Mouse (Mus musculus) macrophage (primary cell): ENCODE measurements around the gene Ackr2. TPM values are rescaled to one million over a fixed set of nuclear protein-coding genes. Genes with fewer than 3 reads are reported as not detected.

Experiments used
- H3K27ac ChIP-seq: fragments of 350-480 bp; formaldehyde crosslinking; 2 replicates; pipeline ENCODE4 v1.9.0; 2021
- H3K36me3 ChIP-seq: fragments of 350-480 bp; formaldehyde crosslinking; 2 replicates; pipeline ENCODE4 v1.9.0; 2021; ENCODE audit errors: inconsistent target
- H3K4me3 ChIP-seq: fragments of 350-480 bp; formaldehyde crosslinking; 2 replicates; pipeline ENCODE4 v1.9.0; 2021; ENCODE audit errors: inconsistent target
- H3K79me2 ChIP-seq: fragments of 350-480 bp; formaldehyde crosslinking; 2 replicates; pipeline ENCODE4 v1.9.0; 2021; ENCODE audit errors: inconsistent target
- WGBS: methylation state at CpG from one replicate; pipeline ENCODE4 v1.1.7; 2026; ENCODE audit warnings: inconsistent platforms; ENCODE audit not compliant: missing documents; 5-methylcytosine and 5-hydroxymethylcytosine counted together
- polyA plus RNA-seq: library from polyadenylated mRNA; stranded (reverse); fragments of 250-400 nt; gene quantifications from 3 replicates; pipeline ENCODE4 v1.2.4, GENCODE M21; 2018; ENCODE audit warnings: inconsistent platforms

The Ackr2 gene
- polyA plus RNA-seq, 1 experiment from 2014 or later, result not detected

- no peak overlapping the region for H3K27ac ChIP-seq
- 3% methylated on average over 4 of the region's 4 CpGs for WGBS
- no peak overlapping the region for H3K4me3 ChIP-seq
- no peaks in the 10 kb centered on the region for H3K79me2 ChIP-seq
- no peaks in the 10 kb centered on the region for H3K36me3 ChIP-seq
Measured at GRCm38 (mm10) chr9:121947784-121948183, 49.6 kb downstream of the Ackr2 start.

GRCm38 (mm10) chr9:121948431-121948830, 50.3 kb downstream of the Ackr2 start:
- H3K79me2 ChIP-seq, result no peaks in the 10 kb centered on the region
- H3K27ac ChIP-seq, result no peak overlapping the region
- 88% methylated on average over 4 of the region's 4 CpGs for WGBS
- no peaks in the 10 kb centered on the region for H3K36me3 ChIP-seq
- no peak overlapping the region for H3K4me3 ChIP-seq

- no peaks in the 10 kb centered on the region for H3K36me3 ChIP-seq
- H3K4me3 ChIP-seq, result no peak within 1 kb of the TSS
- H3K27ac ChIP-seq, result no peak within 1 kb of the TSS
- H3K79me2 ChIP-seq, result no peaks in the 10 kb centered on the region
- WGBS, result 15% methylated on average over 11 of the region's 14 CpGs
Measured at GRCm38 (mm10) chr9:121950418-121951113, 52.4 kb downstream of the Ackr2 start, which contains the start of gene Fam198a. Gene Fam198a, plus strand, starts transcription at chr9:121950988.

- H3K4me3 ChIP-seq, result no peak overlapping the region
Measured at GRCm38 (mm10) chr9:121951114-121951423, 52.9 kb downstream of the Ackr2 start.

GRCm38 (mm10) chr9:121952596-121952995, 54.4 kb downstream of the Ackr2 start:
- 87% methylated on average over 6 of the region's 6 CpGs for WGBS
- Histone ChIP-seq H3K79me2 (no peaks in the 10 kb centered on the region), H3K4me3 (no peak overlapping the region), H3K36me3 (no peaks in the 10 kb centered on the region), H3K27ac (no peak overlapping the region)

More at GRCm38 (mm10) chr9:121951114-121951423, 52.9 kb downstream of the Ackr2 start:
- Histone ChIP-seq H3K27ac (no peak overlapping the region), H3K36me3 (no peaks in the 10 kb centered on the region), H3K79me2 (no peaks in the 10 kb centered on the region)
- 51% methylated on average over 4 of the region's 4 CpGs for WGBS

- no peak overlapping the region for H3K4me3 ChIP-seq
- no peaks in the 10 kb centered on the region for H3K36me3 ChIP-seq
- no peaks in the 10 kb centered on the region for H3K79me2 ChIP-seq
- no peak overlapping the region for H3K27ac ChIP-seq
- 94% methylated on average over 7 of the region's 7 CpGs for WGBS
Measured at GRCm38 (mm10) chr9:121959966-121960635, 61.9 kb downstream of the Ackr2 start.

Other genes with a start within 250 kb of the Ackr2 start
- 9.1 to 15.2 TPM (median 13.1 TPM) in 3 replicates for gene Sec22c, start 192.9 kb upstream of the Ackr2 start, polyA plus RNA-seq
- 11.3 to 32.4 TPM (median 28.0 TPM) in 3 replicates for gene Ss18l2, start 188.0 kb upstream of the Ackr2 start, polyA plus RNA-seq
- 32.4 to 63.2 TPM (median 55.1 TPM) in 3 replicates for gene Nktr, start 179.2 kb upstream of the Ackr2 start, polyA plus RNA-seq
- gene Zfp651, start 139.0 kb upstream of the Ackr2 start, polyA plus RNA-seq, result 0.21 to 0.58 TPM (median 0.36 TPM) in 3 replicates
- gene Klhl40, start 120.7 kb upstream of the Ackr2 start, polyA plus RNA-seq, result not detected in 3 replicates
- not detected in 3 replicates for gene Hhatl, start 105.8 kb upstream of the Ackr2 start, polyA plus RNA-seq
- gene Ccdc13, start 58.9 kb upstream of the Ackr2 start, polyA plus RNA-seq, result not detected in 3 replicates
- 6.1 to 25.5 TPM (median 16.7 TPM) in 3 replicates for gene Higd1a, start 40.0 kb upstream of the Ackr2 start, polyA plus RNA-seq
- not detected in 3 replicates for gene Cyp8b1, start 17.9 kb downstream of the Ackr2 start, polyA plus RNA-seq
- gene Fam198a, start 52.6 kb downstream of the Ackr2 start, polyA plus RNA-seq, result not detected in 3 replicates
- 0.93 to 2.5 TPM (median 1.7 TPM) in 3 replicates for gene Pomgnt2, start 98.8 kb downstream of the Ackr2 start, polyA plus RNA-seq
- 22.2 to 37.8 TPM (median 25.5 TPM) in 3 replicates for gene Snrk, start 218.9 kb downstream of the Ackr2 start, polyA plus RNA-seq